Mouse (Mus musculus) gastrocnemius, adult 8-10 months (tissue): ENCODE measurements around the gene Shld1. TPM values are rescaled to one million over a fixed set of nuclear protein-coding genes. Genes with fewer than 3 reads are reported as not detected.

Experiments used
- DNase-seq, 2 experiments: peaks; one replicate each; pipeline ENCODE4 v3.0.0; 2022; ENCODE audit warnings: low spot score in 2 of 2
- total RNA-seq, 4 experiments: library from RNA; stranded (reverse); gene quantifications; 2 replicates each; pipeline ENCODE4 v1.2.4; 2022

The Shld1 gene
- total RNA-seq, 4 experiments from 2014 or later, result 5.6 to 9.8 (median 7.0) TPM

GRCm38 (mm10) chr2:132793441-132794203 lies 106.9 kb downstream of the Shld1 start:
- no peak for DNase-seq

- DNase-seq, result no peak
Measured at GRCm38 (mm10) chr2:132794204-132794586, 107.5 kb downstream of the Shld1 start.

Other genes with a start within 250 kb of the Shld1 start
- gene Gpcpd1, start 99.2 kb upstream of the Shld1 start, total RNA-seq, result 100 to 1,000 TPM; 207 to 271 (median 240) TPM
- gene Chgb, start 94.3 kb downstream of the Shld1 start, total RNA-seq, result under 1 TPM in 3 of 4 experiments, not detected in 1; 0.20 to 0.44 (median 0.27) TPM
- gene Trmt6, start 129.1 kb downstream of the Shld1 start, total RNA-seq, result 1 to 10 TPM; 5.4 to 9.2 (median 6.7) TPM
- gene Mcm8, start 129.2 kb downstream of the Shld1 start, total RNA-seq, result 1 to 10 TPM; 1.4 to 1.8 (median 1.7) TPM
- 10 to 100 TPM; 13.1 to 16.0 (median 14.2) TPM for gene Crls1, start 159.7 kb downstream of the Shld1 start, total RNA-seq
- not detected for gene Lrrn4, start 194.0 kb downstream of the Shld1 start, total RNA-seq